Mouse (Mus musculus): ENCODE data around the gene Ltbp4.

GRCm38 (mm10) chr7:27325697-27326096 is 11.8 kb downstream of the Ltbp4 start:
- TF ChIP-seq CTCF (IDR thresholded peaks at IDR 0.05; ENCODE audit: extremely low read depth, insufficient read depth, insufficient read length, insufficient replicate concordance): no peak
- TF ChIP-seq POLR2A (IDR thresholded peaks at IDR 0.05; ENCODE audit: low read depth, low read length): no peak

Data from spleen, adult 2 months (tissue).